Mouse (Mus musculus) kidney, adult 11 months (tissue): ENCODE measurements around the gene Hoxa6.

ENCODE experiments used
- DNase-seq: peaks from one replicate; pipeline ENCODE4 v3.0.0; 2022

Gene Hoxa6

GRCm38 (mm10) chr6:52213119-52213986 lies 4.8 kb upstream of the Hoxa6 start, which contains the start of the genes Hoxa3 and Gm28308:
Gene Hoxa3 (minus strand): TSS chr6:52213336.
Gene Gm28308 (minus strand): TSS chr6:52213339.
- DNase-seq, result peak; percentile 86

- DNase-seq, result peak; percentile 78
Observed at GRCm38 (mm10) chr6:52212556-52213118, 4.1 kb upstream of the Hoxa6 start.

- DNase-seq, result peak; percentile 53
Observed at GRCm38 (mm10) chr6:52211961-52212360, 3.4 kb upstream of the Hoxa6 start.

- peak; percentile 81 for DNase-seq
Observed at GRCm38 (mm10) chr6:52211170-52211935, 2.8 kb upstream of the Hoxa6 start.

GRCm38 (mm10) chr6:52209685-52210046 lies 1.1 kb upstream of the Hoxa6 start:
- DNase-seq, result no peak

DNA sequence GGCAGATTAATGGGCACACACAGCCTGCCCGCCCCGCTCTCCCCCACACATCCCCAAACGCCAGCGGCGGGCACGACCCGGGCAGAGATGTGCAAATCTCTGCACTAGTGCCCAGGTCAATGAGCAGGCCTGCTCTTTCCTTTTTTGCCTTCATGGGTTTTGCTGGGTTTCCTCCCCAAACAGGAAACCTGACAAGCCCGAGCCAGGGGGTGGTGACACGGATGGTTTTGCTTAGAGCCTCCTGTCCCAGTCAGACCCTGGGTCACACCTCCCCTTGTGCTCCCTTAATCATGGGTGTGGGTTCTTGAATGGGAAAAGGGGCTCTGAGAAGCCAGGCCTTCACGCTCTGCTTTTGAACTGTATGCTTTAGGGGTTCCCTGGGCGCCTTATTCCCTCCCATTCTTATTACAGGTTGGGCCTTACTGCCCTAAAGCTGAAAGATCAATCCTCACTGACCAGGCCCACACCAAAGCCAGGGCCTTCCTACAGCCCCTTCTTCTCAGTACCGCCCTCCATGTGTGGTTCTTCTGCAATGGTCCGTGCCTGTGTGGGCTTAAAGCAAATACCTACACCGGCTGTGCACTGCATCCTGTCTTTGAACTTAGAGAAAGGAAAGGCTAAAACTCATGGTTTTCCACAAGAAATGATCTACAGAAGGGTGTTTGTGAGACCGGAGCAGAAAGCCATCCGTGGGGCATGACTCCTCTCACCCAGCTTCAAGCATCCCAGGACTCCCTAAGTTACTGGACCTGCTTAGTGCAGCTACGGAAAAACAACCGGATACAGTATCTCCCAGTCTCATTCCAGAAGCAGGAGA lies 554 bp upstream of the Hoxa6 start:
- DNase-seq, result peak; percentile 24

DNA sequence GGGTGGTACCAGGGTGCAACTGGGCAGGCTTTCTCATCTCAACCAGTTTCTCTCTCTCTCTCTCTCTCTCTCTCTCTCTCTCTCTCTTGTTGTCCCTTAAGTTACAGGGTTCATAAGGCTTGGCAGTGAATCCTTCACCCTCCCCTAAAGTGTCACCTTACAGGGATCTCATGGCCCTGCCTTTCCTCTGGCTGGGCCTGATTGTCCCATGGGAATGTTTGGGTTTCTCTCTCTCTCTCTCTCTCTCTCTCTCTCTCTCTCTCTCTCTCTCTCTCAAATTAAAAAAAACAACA lies 892 bp downstream of the Hoxa6 start:
- no peak for DNase-seq

DNA sequence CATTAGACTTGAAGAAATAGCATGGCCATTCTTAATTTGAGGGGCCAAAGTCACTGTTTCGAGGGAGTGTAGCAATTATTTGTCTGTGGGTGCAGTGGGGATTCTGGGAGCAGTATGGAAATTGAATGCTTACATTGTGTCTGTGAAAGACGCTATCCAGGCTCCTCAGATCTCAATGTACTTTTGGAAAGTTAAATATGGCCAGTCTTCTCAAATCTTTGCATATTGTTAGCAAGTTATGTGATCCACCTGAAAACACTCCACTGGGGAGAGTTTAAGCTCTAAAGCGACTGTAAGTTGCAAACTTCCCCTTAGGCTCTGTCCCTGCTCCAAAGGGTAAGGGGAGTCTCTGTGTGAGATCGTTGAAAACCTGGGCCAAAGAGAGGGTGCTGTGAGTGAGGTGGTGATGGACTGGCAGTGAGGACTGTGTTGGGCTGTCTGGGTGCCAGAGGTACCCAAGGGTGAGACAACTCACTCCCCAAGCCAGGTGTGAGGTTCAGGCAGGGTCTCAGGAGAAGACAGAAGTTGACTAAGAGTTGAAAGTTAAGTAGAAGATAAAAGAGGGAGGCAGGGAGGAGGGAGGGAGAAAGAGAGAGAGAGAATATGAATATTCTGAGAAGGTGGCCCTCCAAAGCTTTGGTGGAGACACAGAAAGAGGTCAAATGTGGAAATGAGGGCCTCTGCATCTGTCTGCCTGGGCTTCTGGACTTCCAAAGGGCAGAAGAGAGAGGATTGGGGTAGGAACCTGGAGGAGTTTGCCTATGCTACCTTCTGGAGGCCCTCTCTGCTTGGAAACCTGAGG lies 1.4 kb downstream of the Hoxa6 start:
- no peak for DNase-seq

- DNase-seq, result peak; percentile 16
Observed at GRCm38 (mm10) chr6:52205638-52206621, 2.6 kb downstream of the Hoxa6 start.

DNA sequence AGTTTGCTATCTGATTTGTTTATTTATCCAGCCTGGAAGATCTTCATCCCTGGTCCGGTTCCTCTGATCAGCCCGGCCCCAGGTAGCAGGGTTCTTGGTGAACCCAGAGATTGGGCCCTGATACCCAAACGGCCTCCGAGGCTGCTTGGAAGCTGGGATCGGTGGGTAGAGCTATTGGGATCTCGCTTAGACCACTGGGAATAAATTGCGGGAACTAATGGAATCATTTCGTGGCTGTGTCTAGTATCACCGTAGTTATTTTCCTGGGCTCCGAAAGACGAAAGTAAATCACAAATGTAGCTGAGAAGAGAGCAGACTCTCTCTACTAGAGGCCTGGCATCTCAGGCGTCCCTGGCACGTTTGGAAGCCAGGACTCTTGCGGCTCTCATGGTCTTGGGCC lies 3.3 kb downstream of the Hoxa6 start:
- peak; percentile 20 for DNase-seq

- peak; percentile 93 for DNase-seq
Observed at GRCm38 (mm10) chr6:52204050-52204752, 4.3 kb downstream of the Hoxa6 start, which contains the start of gene Hoxa5. Gene Hoxa5 (minus strand): TSS chr6:52204587.

DNA sequence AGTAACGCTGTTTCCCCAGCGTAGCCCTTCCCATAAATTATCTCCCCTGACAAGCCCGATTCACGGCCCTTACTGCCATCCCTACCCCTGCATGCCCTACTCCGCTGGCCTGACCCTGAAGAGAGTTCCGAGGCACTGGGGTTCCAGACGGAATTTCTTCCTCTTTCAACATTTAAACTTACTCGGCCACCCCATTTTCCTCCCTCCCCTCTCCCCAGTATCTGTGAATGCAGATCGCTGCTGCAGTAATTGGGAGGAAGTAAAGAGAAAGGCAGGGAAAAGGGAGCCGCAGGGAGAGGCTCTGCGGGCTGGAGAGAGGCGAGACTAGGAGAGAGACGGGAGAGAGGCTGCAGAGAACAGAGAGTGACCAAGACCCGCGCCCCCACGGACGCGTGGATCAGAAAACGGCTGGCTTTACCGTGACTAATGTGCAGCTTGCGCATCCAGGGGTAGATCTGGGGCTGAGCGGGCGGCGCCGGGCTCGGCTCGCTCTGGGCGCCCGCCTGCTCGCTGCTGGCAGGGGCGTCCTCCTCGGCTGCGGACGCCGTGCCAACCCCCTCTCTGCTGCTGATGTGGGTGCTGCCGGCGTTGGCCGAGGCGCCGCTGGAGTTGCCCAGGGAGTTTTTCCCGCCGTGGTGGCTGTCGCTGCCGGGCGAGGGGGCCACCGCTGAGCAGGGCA lies 5.0 kb downstream of the Hoxa6 start:
- DNase-seq, result peak; percentile 35

- peak; percentile 51 for DNase-seq
Observed at GRCm38 (mm10) chr6:52203121-52203370, 5.5 kb downstream of the Hoxa6 start.

DNA sequence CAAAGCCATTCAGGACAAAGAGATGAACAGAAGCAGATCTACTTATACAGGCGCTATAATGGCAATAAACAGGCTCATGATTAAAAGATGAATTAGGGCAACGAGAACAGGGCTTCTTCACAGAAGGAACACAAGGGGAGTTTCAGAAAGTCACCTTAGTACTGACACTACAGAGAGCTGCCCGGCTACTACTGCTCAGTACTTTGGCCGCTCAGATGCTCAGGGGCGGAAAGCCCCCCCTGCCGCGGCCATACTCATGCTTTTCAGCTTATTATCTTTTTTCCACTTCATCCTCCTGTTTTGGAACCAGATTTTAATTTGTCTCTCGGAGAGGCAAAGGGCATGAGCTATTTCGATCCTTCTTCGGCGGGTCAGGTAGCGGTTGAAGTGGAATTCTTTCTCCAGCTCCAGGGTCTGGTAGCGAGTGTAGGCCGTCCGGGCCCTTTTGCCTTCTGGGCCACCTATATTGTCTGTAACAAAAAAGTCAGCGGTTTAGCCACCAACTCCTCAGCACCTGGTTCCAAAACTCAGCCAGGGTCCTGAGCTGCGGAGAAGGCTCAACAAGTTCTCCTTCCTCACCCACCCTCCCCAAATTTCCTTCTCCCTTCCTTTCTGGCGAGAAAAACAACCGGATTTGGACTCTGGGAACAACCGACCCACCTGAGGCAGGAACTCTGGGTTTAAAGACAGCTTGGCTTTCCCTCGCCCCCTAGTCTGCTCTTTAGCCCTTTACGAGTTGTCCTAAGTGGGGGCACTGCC lies 6.0 kb downstream of the Hoxa6 start:
- DNase-seq, result peak; percentile 20

DNA sequence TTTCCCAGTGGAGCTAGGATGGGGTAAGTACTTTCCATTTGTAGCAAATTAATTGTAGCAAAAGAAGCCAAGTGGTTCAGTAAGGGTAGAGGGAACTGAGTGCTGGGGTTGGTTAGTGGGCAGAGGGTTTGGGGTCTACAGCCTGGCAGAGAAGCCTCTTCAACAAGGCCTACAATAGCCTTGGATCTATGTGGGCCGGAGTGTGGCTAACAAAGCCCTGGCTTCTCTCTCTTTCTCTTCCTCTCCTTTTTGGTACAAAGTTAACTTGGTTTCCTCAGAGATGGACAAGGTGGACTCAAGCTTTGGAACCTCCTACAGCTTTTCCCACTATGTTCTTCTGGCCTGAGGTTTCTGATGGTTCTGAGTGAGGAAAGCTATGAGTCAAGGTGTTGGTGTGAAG lies 7.3 kb downstream of the Hoxa6 start:
- no peak for DNase-seq

DNA sequence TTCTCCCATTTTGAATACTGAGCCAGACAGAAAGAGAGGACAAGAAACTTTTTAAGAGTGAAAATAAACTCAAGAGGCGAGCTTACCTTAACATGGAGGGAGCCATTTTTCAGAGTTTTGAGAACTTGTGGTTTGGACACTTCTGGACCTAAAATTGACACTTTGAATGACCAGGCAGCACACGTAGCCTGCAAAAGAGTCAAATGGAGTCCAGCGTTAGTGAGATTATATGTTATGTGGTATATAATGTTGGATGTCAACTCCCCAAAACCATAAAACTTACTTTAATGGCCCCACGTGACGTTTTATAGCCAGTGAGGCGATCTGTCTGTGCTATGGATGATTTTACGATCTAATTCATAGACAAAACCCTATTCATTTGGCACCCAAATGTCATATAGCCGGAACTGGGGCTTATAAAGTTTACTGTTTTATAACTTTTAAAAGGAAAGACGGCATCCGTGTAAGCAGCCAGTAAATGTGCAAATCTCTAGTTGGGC lies 7.7 kb downstream of the Hoxa6 start:
- DNase-seq, result no peak

- peak; percentile 24 for DNase-seq
Observed at GRCm38 (mm10) chr6:52200073-52200750, 8.3 kb downstream of the Hoxa6 start.

GRCm38 (mm10) chr6:52197271-52197670 lies 11.3 kb downstream of the Hoxa6 start:
- DNase-seq, result peak; percentile 67
